Mouse (Mus musculus) kidney, embryonic 15.5 days (tissue): Measurements from ENCODE around the gene Akap8l. TPM values are rescaled to one million over a fixed set of nuclear protein-coding genes. Genes with fewer than 3 reads are reported as not detected.

ENCODE experiments used
- ATAC-seq: fragments of 200-750 bp; cut with Nextera tagmentation; replicated peaks from 2 replicates; pipeline ENCODE4 v1.8.0; 2017; ENCODE audit warnings: moderate TSS enrichment; ENCODE audit not compliant: low FRiP score
- H3K27ac ChIP-seq: fragments of 300-500 bp; sonication (generic); 2 replicates; pipeline ENCODE4 v1.5.1; 2015; ENCODE audit warnings: mild to moderate bottlenecking, inconsistent platforms
- H3K27me3 ChIP-seq: fragments of 300-500 bp; sonication (generic); 2 replicates; pipeline ENCODE4 v1.6.1; 2015; ENCODE audit warnings: inconsistent platforms
- H3K36me3 ChIP-seq: fragments of 300-500 bp; sonication (generic); 2 replicates; pipeline ENCODE4 v1.6.1; 2015; ENCODE audit warnings: inconsistent platforms
- H3K4me1 ChIP-seq: fragments of 300-500 bp; sonication (generic); 2 replicates; pipeline ENCODE4 v1.6.1; 2015; ENCODE audit warnings: inconsistent platforms
- H3K4me2 ChIP-seq: fragments of 300-500 bp; sonication (generic); 2 replicates; pipeline ENCODE4 v1.6.1; 2015; ENCODE audit warnings: moderate library complexity, mild to moderate bottlenecking, inconsistent platforms
- H3K4me3 ChIP-seq: fragments of 300-500 bp; sonication (generic); replicated peaks from 2 replicates; pipeline ENCODE4 v1.5.1; 2015; ENCODE audit warnings: mild to moderate bottlenecking, inconsistent platforms
- H3K9ac ChIP-seq: fragments of 300-500 bp; sonication (generic); 2 replicates; pipeline ENCODE4 v1.6.1; 2015; ENCODE audit warnings: mild to moderate bottlenecking, inconsistent platforms
- H3K9me3 ChIP-seq: fragments of 300-500 bp; sonication (generic); replicated peaks from 2 replicates; pipeline ENCODE4 v1.6.1; 2016; ENCODE audit warnings: inconsistent platforms
- WGBS: fragments of 180-500 bp; shearing (Covaris S2); methylation state at CpG from one replicate; pipeline ENCODE4 v1.1.7; 2015; ENCODE audit warnings: mixed read lengths; 5-methylcytosine and 5-hydroxymethylcytosine counted together
- polyA plus RNA-seq: library from polyadenylated mRNA; unstranded; fragments of >200 nt; fragmentation: Nextera tagmentation; extraction: Ambion mirVana; gene quantifications from 2 replicates; pipeline ENCODE4 v1.2.1, GENCODE M21; 2015

The Akap8l gene
- polyA plus RNA-seq, 1 experiment from 2014 or later, result 128 TPM

- Histone ChIP-seq H3K4me2 (no peak overlapping the region), H3K27ac (no peak overlapping the region), H3K9me3 (no peaks in the 10 kb centered on the region), H3K9ac (no peak overlapping the region), H3K27me3 (no peaks in the 10 kb centered on the region), H3K36me3 (peaks cover 92% of the 10 kb centered on the region), H3K4me1 (no peaks in the 10 kb centered on the region), H3K4me3 (no peak overlapping the region)
- 88% methylated on average over 24 of the region's 24 CpGs for WGBS
- ATAC-seq, result no peak
Observed at GRCm38 (mm10) chr17:32356766-32357760, 6.7 kb upstream of the Akap8l start.

- no peak for ATAC-seq
- no peak overlapping the region for H3K27ac ChIP-seq
- peaks cover 84% of the 10 kb centered on the region for H3K36me3 ChIP-seq
- no peaks in the 10 kb centered on the region for H3K9me3 ChIP-seq
- whole genome bisulfite sequencing, result 89% methylated on average over 9 of the region's 9 CpGs
- H3K4me1 ChIP-seq, result peaks cover under 1% of the 10 kb centered on the region; the same call in 1 of the 2 replicates
- H3K4me2 ChIP-seq, result no peak overlapping the region
- H3K4me3 ChIP-seq, result no peak overlapping the region
- H3K27me3 ChIP-seq, result no peaks in the 10 kb centered on the region
- H3K9ac ChIP-seq, result no peak overlapping the region
Observed at GRCm38 (mm10) chr17:32356281-32356680, 5.9 kb upstream of the Akap8l start.

- no peak overlapping the region for H3K4me2 ChIP-seq
- no peaks in the 10 kb centered on the region for H3K27me3 ChIP-seq
- peaks cover 72% of the 10 kb centered on the region for H3K36me3 ChIP-seq
- WGBS, result 97% methylated on average over 6 of the region's 6 CpGs
- no peaks in the 10 kb centered on the region for H3K9me3 ChIP-seq
- no peak overlapping the region for H3K9ac ChIP-seq
- no peak overlapping the region for H3K4me3 ChIP-seq
- no peak for ATAC-seq
- peaks cover 3% of the 10 kb centered on the region; the same call in 1 of the 2 replicates for H3K4me1 ChIP-seq
- no peak overlapping the region for H3K27ac ChIP-seq
Observed at GRCm38 (mm10) chr17:32355031-32355430, 4.6 kb upstream of the Akap8l start.

- peaks cover 63% of the 10 kb centered on the region for H3K36me3 ChIP-seq
- H3K4me2 ChIP-seq, result no peak overlapping the region
- 75% methylated on average over 5 of the region's 5 CpGs for WGBS
- no peak for ATAC-seq
- no peak overlapping the region for H3K27ac ChIP-seq
- no peak overlapping the region for H3K9ac ChIP-seq
- H3K9me3 ChIP-seq, result no peaks in the 10 kb centered on the region
- H3K4me1 ChIP-seq, result peaks cover 6% of the 10 kb centered on the region
- H3K4me3 ChIP-seq, result no peak overlapping the region
- no peaks in the 10 kb centered on the region for H3K27me3 ChIP-seq
Observed at GRCm38 (mm10) chr17:32354211-32354610, 3.8 kb upstream of the Akap8l start.

GRCm38 (mm10) chr17:32353696-32354095 lies 3.3 kb upstream of the Akap8l start:
- H3K27ac ChIP-seq, result no peak overlapping the region
- H3K4me2 ChIP-seq, result no peak overlapping the region
- no peak overlapping the region for H3K4me3 ChIP-seq
- peaks cover 58% of the 10 kb centered on the region for H3K36me3 ChIP-seq
- H3K27me3 ChIP-seq, result no peaks in the 10 kb centered on the region
- 74% methylated on average over 4 of the region's 4 CpGs for WGBS
- no peak overlapping the region for H3K9ac ChIP-seq
- peaks cover 11% of the 10 kb centered on the region for H3K4me1 ChIP-seq
- H3K9me3 ChIP-seq, result no peaks in the 10 kb centered on the region
- ATAC-seq, result no peak

GRCm38 (mm10) chr17:32351726-32352125 lies 1.3 kb upstream of the Akap8l start:
- Histone ChIP-seq H3K27ac (no peak overlapping the region), H3K4me1 (peaks cover 19% of the 10 kb centered on the region), H3K4me2 (no peak overlapping the region), H3K27me3 (no peaks in the 10 kb centered on the region), H3K36me3 (peaks cover 39% of the 10 kb centered on the region), H3K4me3 (no peak overlapping the region), H3K9ac (no peak overlapping the region), H3K9me3 (no peaks in the 10 kb centered on the region)
- no peak for ATAC-seq

- peak overlapping the region; percentile 66 for H3K4me2 ChIP-seq
- H3K9me3 ChIP-seq, result no peaks in the 10 kb centered on the region
- peak overlapping the region; percentile 79; the same call in 1 of the 2 replicates for H3K4me3 ChIP-seq
- no peak overlapping the region for H3K27ac ChIP-seq
- 77% methylated on average over 3 of the region's 3 CpGs for WGBS
- no peaks in the 10 kb centered on the region for H3K27me3 ChIP-seq
- H3K36me3 ChIP-seq, result peaks cover 34% of the 10 kb centered on the region
- ATAC-seq, result no peak
- peaks cover 19% of the 10 kb centered on the region for H3K4me1 ChIP-seq
- H3K9ac ChIP-seq, result no peak overlapping the region
Observed at GRCm38 (mm10) chr17:32351269-32351668, 862 bp upstream of the Akap8l start.

GRCm38 (mm10) chr17:32349851-32350381 lies 491 bp downstream of the Akap8l start:
- Histone ChIP-seq H3K27ac (peak overlapping the region; percentile 86), H3K4me1 (peaks cover 19% of the 10 kb centered on the region), H3K27me3 (no peaks in the 10 kb centered on the region), H3K36me3 (peaks cover 24% of the 10 kb centered on the region), H3K9me3 (no peaks in the 10 kb centered on the region), H3K4me3 (peak overlapping the region; percentile 79), H3K4me2 (peak overlapping the region; percentile 66), H3K9ac (peak overlapping the region; percentile 78)
- ATAC-seq, result no peak; the same call in 1 of the 2 replicates
- under 1% methylated on average over 24 of the region's 24 CpGs for WGBS

- Histone ChIP-seq H3K4me3 (peak overlapping the region; percentile 79), H3K4me1 (peaks cover 19% of the 10 kb centered on the region), H3K27me3 (no peaks in the 10 kb centered on the region), H3K4me2 (peak overlapping the region; percentile 66), H3K27ac (0 out of 2 replicates have a peak overlapping the region, but pooled peaks have one; percentile 14), H3K36me3 (peaks cover 24% of the 10 kb centered on the region), H3K9ac (peak overlapping the region; percentile 78; the same call in 1 of the 2 replicates), H3K9me3 (no peaks in the 10 kb centered on the region)
- WGBS, result 5% methylated on average over 4 of the region's 4 CpGs
- no peak for ATAC-seq
Observed at GRCm38 (mm10) chr17:32349037-32349732, 1.2 kb downstream of the Akap8l start.

- peaks cover 17% of the 10 kb centered on the region for H3K36me3 ChIP-seq
- peak overlapping the region; percentile 66 for H3K4me2 ChIP-seq
- no peak overlapping the region for H3K9ac ChIP-seq
- H3K9me3 ChIP-seq, result no peaks in the 10 kb centered on the region
- no peak for ATAC-seq
- peaks cover 19% of the 10 kb centered on the region for H3K4me1 ChIP-seq
- no peaks in the 10 kb centered on the region for H3K27me3 ChIP-seq
- H3K27ac ChIP-seq, result no peak overlapping the region
- WGBS, result 82% methylated on average over 2 of the region's 2 CpGs
- H3K4me3 ChIP-seq, result peak overlapping the region; percentile 79
Observed at GRCm38 (mm10) chr17:32348406-32348805, 2.0 kb downstream of the Akap8l start.

GRCm38 (mm10) chr17:32341102-32341501 lies 9.3 kb downstream of the Akap8l start:
- no peak overlapping the region for H3K27ac ChIP-seq
- no peak overlapping the region for H3K4me2 ChIP-seq
- ATAC-seq, result no peak
- no peak overlapping the region for H3K9ac ChIP-seq
- H3K27me3 ChIP-seq, result no peaks in the 10 kb centered on the region
- no peaks in the 10 kb centered on the region for H3K9me3 ChIP-seq
- H3K36me3 ChIP-seq, result peaks cover 74% of the 10 kb centered on the region
- 97% methylated on average over 1 of the region's 1 CpGs for WGBS
- H3K4me1 ChIP-seq, result no peaks in the 10 kb centered on the region
- no peak overlapping the region for H3K4me3 ChIP-seq

GRCm38 (mm10) chr17:32340110-32340509 lies 10.3 kb downstream of the Akap8l start:
- peaks cover 82% of the 10 kb centered on the region for H3K36me3 ChIP-seq
- H3K9me3 ChIP-seq, result no peaks in the 10 kb centered on the region
- H3K4me1 ChIP-seq, result no peaks in the 10 kb centered on the region
- ATAC-seq, result no peak
- H3K9ac ChIP-seq, result no peak overlapping the region
- H3K27me3 ChIP-seq, result no peaks in the 10 kb centered on the region
- H3K4me2 ChIP-seq, result no peak overlapping the region
- H3K4me3 ChIP-seq, result no peak overlapping the region
- H3K27ac ChIP-seq, result no peak overlapping the region
- 77% methylated on average over 1 of the region's 1 CpGs for WGBS
